ENCODE assay signal across 36 mouse cellular contexts in the genomic region with DNA sequence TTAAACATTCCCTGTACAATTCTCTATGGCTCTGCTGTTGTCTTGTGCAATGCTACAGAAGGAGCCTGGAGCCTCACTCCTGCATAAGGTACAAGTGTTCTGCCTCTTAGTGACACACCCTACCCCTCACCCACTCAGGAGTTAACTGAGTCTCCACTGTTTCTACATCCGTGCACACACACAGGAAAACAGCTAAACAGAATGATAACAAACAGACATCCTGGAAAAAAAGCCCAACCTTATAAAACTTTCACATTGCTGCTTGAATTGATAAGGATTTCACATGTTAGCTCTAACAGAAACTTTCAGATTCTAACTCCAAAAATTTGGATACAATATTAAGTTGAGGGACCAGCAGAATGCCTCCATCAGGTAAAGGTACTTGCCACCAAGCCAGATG. TPM values are rescaled to one million over a fixed set of nuclear protein-coding genes. Genes with fewer than 3 reads are reported as not detected.
"Had no signal": no experiment of that assay in that cellular context is flagged by ENCODE, and none has a peak within 500 bp of the region (broad histone marks: within the 10 kb centered on the region; RNA-seq: fewer than 3 reads in every experiment).

No protein-coding gene starts in this region.

- H3K9me3 ChIP-seq: heart, embryonic 12.5 days; heart, embryonic 13.5 days; heart, embryonic 15.5 days; hindbrain, embryonic 10.5 days; hindbrain, embryonic 12.5 days; hindbrain, embryonic 13.5 days; hindbrain, embryonic 15.5 days; intestine, embryonic 15.5 days; kidney, embryonic 15.5 days had no signal

- H3K4me1 ChIP-seq: heart, embryonic 12.5 days; heart, embryonic 13.5 days; heart, embryonic 15.5 days; hindbrain, embryonic 10.5 days; hindbrain, embryonic 12.5 days; hindbrain, embryonic 13.5 days; hindbrain, embryonic 15.5 days; intestine, embryonic 15.5 days; kidney, embryonic 15.5 days had no signal

- H3K4me2 ChIP-seq: heart, embryonic 11.5 days; heart, embryonic 12.5 days; heart, embryonic 13.5 days; heart, embryonic 15.5 days; hindbrain, embryonic 12.5 days; hindbrain, embryonic 13.5 days; hindbrain, embryonic 14.5 days; hindbrain, embryonic 15.5 days; intestine, embryonic 15.5 days; kidney, embryonic 15.5 days had no signal

- H3K4me3 ChIP-seq: heart, embryonic 12.5 days; heart, embryonic 13.5 days; heart, embryonic 15.5 days; hindbrain, embryonic 10.5 days; hindbrain, embryonic 12.5 days; hindbrain, embryonic 13.5 days; hindbrain, embryonic 15.5 days; intestine, embryonic 15.5 days; kidney, embryonic 15.5 days; layer of hippocampus, adult 2 months; left cerebral cortex, adult 2 months had no signal

- H3K36me3 ChIP-seq: heart, embryonic 12.5 days; heart, embryonic 13.5 days; heart, embryonic 15.5 days; hindbrain, embryonic 10.5 days; hindbrain, embryonic 12.5 days; hindbrain, embryonic 13.5 days; hindbrain, embryonic 15.5 days; intestine, embryonic 15.5 days; kidney, embryonic 15.5 days had no signal

- H3K27ac ChIP-seq: heart, embryonic 13.5 days; heart, embryonic 15.5 days; hindbrain, embryonic 10.5 days; hindbrain, embryonic 12.5 days; hindbrain, embryonic 13.5 days; hindbrain, embryonic 14.5 days; hindbrain, embryonic 15.5 days; hindbrain, postnatal 0 days; intestine, embryonic 15.5 days; kidney, embryonic 15.5 days; kidney, postnatal 0 days; layer of hippocampus, adult 2 months; left cerebral cortex, adult 2 months had no signal

- DNase-seq: heart, postnatal 10 days; heart, postnatal 14 days; heart, postnatal 36 days; heart, postnatal 4 days; kidney, adult 11 months; kidney, adult 18-20 months; kidney, adult 2 months; kidney, adult 8-10 months; kidney, adult 9 months; kidney, postnatal 10 days; kidney, postnatal 14 days; kidney, postnatal 25 days; kidney, postnatal 36 days; kidney, postnatal 4 days; layer of hippocampus, adult 9-11 months; layer of hippocampus, postnatal 36 days had no signal

- H3K27me3 ChIP-seq: heart, embryonic 12.5 days; heart, embryonic 13.5 days; heart, embryonic 15.5 days; hindbrain, embryonic 12.5 days; hindbrain, embryonic 13.5 days; hindbrain, embryonic 15.5 days; intestine, embryonic 15.5 days; kidney, embryonic 15.5 days had no signal

- ATAC-seq: hindbrain, embryonic 16.5 days; hindbrain, postnatal 0 days; inflammation-experienced regulatory T-cells, adult 6 months; intestine, embryonic 15.5 days; intestine, embryonic 16.5 days; intestine, postnatal 0 days had no signal

- H3K9ac ChIP-seq: heart, embryonic 12.5 days; heart, embryonic 13.5 days; heart, embryonic 15.5 days; hindbrain, embryonic 12.5 days; hindbrain, embryonic 13.5 days; hindbrain, embryonic 14.5 days; hindbrain, embryonic 15.5 days; intestine, embryonic 15.5 days; kidney, embryonic 15.5 days had no signal

RNA-seq across cellular contexts. Expression of a gene that starts 17.0 kb away (rescaled TPM):
- total RNA-seq: hematopoietic stem cell, adult 5-6 weeks; hindbrain, postnatal 0 days had no signal
- polyA plus RNA-seq: hindbrain, embryonic 12.5 days; inflammation-experienced regulatory T-cells, adult 6 months had no signal
